Mouse (Mus musculus) myocyte (in vitro differentiated cells): ENCODE measurements at regions not wholly inside any gene's neighbourhood (a gene's known extent, or its start where the extent isn't known, plus 50 kb on each side); places are given as distances from the start of the nearest gene placed in this dataset.
A peak's percentile ranks its signal among the peaks of the same experiment; 100 is the strongest.

Source experiments
- H3K27me3 ChIP-seq: one replicate; pipeline ENCODE4 v1.6.1; 2011; ENCODE audit not compliant: control insufficient read depth, insufficient read depth, insufficient read length
- H3K36me3 ChIP-seq: one replicate; pipeline ENCODE4 v1.6.1; 2011; ENCODE audit not compliant: control insufficient read depth, insufficient read depth
- H3K4me2 ChIP-seq: one replicate; pipeline ENCODE4 v1.6.1; 2011; ENCODE audit warnings: low read depth, control low read depth
- H3K4me3 ChIP-seq: one replicate; pipeline ENCODE4 v1.5.1; 2011; ENCODE audit warnings: mild to moderate bottlenecking, control low read depth, moderate library complexity
- H3K79me2 ChIP-seq: one replicate; pipeline ENCODE4 v1.6.1; 2011; ENCODE audit not compliant: control insufficient read depth, insufficient read depth
- H3ac ChIP-seq: one replicate; pipeline ENCODE4 v1.6.1; 2011; ENCODE audit not compliant: control insufficient read depth, insufficient read length
- CEBPB ChIP-seq: IDR thresholded peaks from 2 replicates; pipeline ENCODE4 v1.6.1; 2011; ENCODE audit warnings: mild to moderate bottlenecking, moderate library complexity; ENCODE audit not compliant: poor library complexity, insufficient read depth, severe bottlenecking
- E2F4 ChIP-seq: IDR thresholded peaks from one replicate; pipeline ENCODE4 v1.6.1; 2011; ENCODE audit warnings: mild to moderate bottlenecking, control low read depth, moderate library complexity; ENCODE audit not compliant: insufficient read depth
- MAX ChIP-seq: IDR thresholded peaks from one replicate; pipeline ENCODE4 v1.6.1; 2011; ENCODE audit warnings: low read depth, mild to moderate bottlenecking, control low read depth
- MYOD1 ChIP-seq, 3 experiments: IDR thresholded peaks; one replicate each; pipeline ENCODE4 v1.6.1; 2011; ENCODE audit warnings: control low read depth in 2 of 3, low read depth in 2 of 3, mild to moderate bottlenecking in 2 of 3, moderate library complexity in 1 of 3; ENCODE audit not compliant: insufficient read length in 2 of 3, control insufficient read depth in 1 of 3
- MYOG ChIP-seq, 3 experiments: IDR thresholded peaks; one replicate each; pipeline ENCODE4 v1.6.1; 2011; ENCODE audit warnings: control low read depth in 2 of 3, low read depth in 2 of 3, mild to moderate bottlenecking in 2 of 3; ENCODE audit not compliant: insufficient read length in 2 of 3, control insufficient read depth in 1 of 3, insufficient read depth in 1 of 3
- POLR2A ChIP-seq: IDR thresholded peaks from one replicate; pipeline ENCODE4 v1.6.1; 2011; ENCODE audit warnings: low read depth, mild to moderate bottlenecking, control low read depth, moderate library complexity; ENCODE audit not compliant: insufficient read length
- POLR2AphosphoS2 ChIP-seq: IDR thresholded peaks from one replicate; pipeline ENCODE4 v1.6.1; 2011; ENCODE audit warnings: low read depth, control low read depth; ENCODE audit not compliant: insufficient read length
- REST ChIP-seq: IDR thresholded peaks from one replicate; pipeline ENCODE4 v1.6.1; 2011; ENCODE audit warnings: mild to moderate bottlenecking, control low read depth, moderate library complexity; ENCODE audit not compliant: insufficient read depth, insufficient read length
- SRF ChIP-seq: IDR thresholded peaks from one replicate; pipeline ENCODE4 v1.6.1; 2011; ENCODE audit warnings: low read depth; ENCODE audit not compliant: control insufficient read depth, insufficient read length
- TCF12 ChIP-seq: IDR thresholded peaks from one replicate; pipeline ENCODE4 v1.6.1; 2011; ENCODE audit warnings: mild to moderate bottlenecking, control low read depth; ENCODE audit not compliant: poor library complexity, insufficient read depth, severe bottlenecking
- TCF3 ChIP-seq: IDR thresholded peaks from one replicate; pipeline ENCODE4 v1.6.1; 2011; ENCODE audit warnings: low read depth, control low read depth; ENCODE audit not compliant: insufficient read length
- USF1 ChIP-seq: IDR thresholded peaks from one replicate; pipeline ENCODE4 v1.6.1; 2011; ENCODE audit warnings: low read depth, mild to moderate bottlenecking, control low read depth, moderate library complexity

DNA sequence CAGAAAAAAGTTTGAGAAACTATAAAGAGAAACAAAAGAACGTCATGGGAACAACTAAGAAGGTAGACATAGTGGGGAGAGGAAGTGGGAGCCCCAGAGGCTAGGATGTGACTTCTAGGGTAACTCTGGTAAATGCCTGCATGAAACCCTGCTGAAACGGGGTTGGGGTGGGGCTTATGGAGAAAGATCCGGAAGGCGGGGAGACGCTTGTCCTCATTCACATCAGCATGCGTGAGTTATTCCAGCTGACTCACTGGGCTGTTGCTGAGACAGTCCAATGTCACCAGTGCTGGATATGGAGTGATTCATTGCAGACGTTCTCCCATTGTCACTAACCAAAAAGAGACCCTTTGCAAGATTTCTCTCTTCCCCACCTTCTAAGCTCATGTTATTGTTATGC lies 198.2 kb downstream of the Mreg start:
- TF ChIP-seq MAX (no peak), MYOG (IDR thresholded peaks at IDR 0.05; ENCODE audit: control insufficient read depth in 1 of 3, insufficient read depth in 1 of 3, insufficient read length in 2 of 3, low read depth in 2 of 3) (no peak), SRF (no peak), CEBPB (no peak), E2F4 (no peak), TCF3 (no peak), POLR2AphosphoS2 (no peak), POLR2A (no peak), MYOD1 (IDR thresholded peaks at IDR 0.05; ENCODE audit: control insufficient read depth in 1 of 3, insufficient read length in 2 of 3, low read depth in 2 of 3) (no peak), REST (no peak), TCF12 (no peak), USF1 (no peak)
- no peak overlapping the region for H3ac ChIP-seq
- no peaks in the 10 kb centered on the region for H3K36me3 ChIP-seq
- H3K27me3 ChIP-seq = no peaks in the 10 kb centered on the region
- H3K4me2 ChIP-seq = peak overlapping the region; percentile 53
- H3K79me2 ChIP-seq = no peaks in the 10 kb centered on the region
- H3K4me3 ChIP-seq = no peak overlapping the region

DNA sequence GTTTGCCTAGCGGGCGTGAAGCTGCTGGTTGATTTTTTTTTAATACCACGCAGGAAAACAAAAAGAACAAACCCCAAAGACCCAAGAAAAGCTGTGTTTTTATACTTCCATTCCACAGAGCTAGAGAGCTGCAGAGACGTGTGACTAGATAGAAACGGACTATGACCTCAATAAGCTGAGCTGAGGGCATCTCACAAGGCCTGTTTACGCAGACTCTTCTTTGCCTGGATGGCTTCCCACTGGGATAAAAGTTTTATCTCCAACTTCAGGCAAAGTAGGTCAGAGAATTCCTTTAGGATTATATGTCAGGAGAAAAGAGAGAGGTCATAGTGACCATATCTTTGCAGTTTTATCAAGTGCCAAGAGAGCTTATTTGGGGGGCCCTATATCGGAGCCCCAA lies 199.4 kb downstream of the Mreg start:
- Histone ChIP-seq H3K27me3 (no peaks in the 10 kb centered on the region), H3ac (no peak overlapping the region), H3K4me3 (no peak overlapping the region), H3K36me3 (no peaks in the 10 kb centered on the region), H3K4me2 (no peak overlapping the region), H3K79me2 (no peaks in the 10 kb centered on the region)
- no peak for TF ChIP-seq TCF3
- TF ChIP-seq E2F4 = no peak
- TF ChIP-seq POLR2A = no peak
- no peak for TF ChIP-seq TCF12
- no peak for TF ChIP-seq SRF
- no peak for TF ChIP-seq REST
- no peak for TF ChIP-seq MYOG (IDR thresholded peaks at IDR 0.05; ENCODE audit: control insufficient read depth in 1 of 3, insufficient read depth in 1 of 3, insufficient read length in 2 of 3, low read depth in 2 of 3)
- TF ChIP-seq MYOD1 (IDR thresholded peaks at IDR 0.05; ENCODE audit: control insufficient read depth in 1 of 3, insufficient read length in 2 of 3, low read depth in 2 of 3) = no peak
- no peak for TF ChIP-seq POLR2AphosphoS2
- no peak for TF ChIP-seq MAX
- TF ChIP-seq USF1 = no peak

- TF ChIP-seq MAX = no peak
- TF ChIP-seq SRF = no peak
- no peak for TF ChIP-seq CEBPB
- Histone ChIP-seq H3ac (no peak overlapping the region), H3K36me3 (no peaks in the 10 kb centered on the region), H3K4me3 (no peak overlapping the region), H3K27me3 (no peaks in the 10 kb centered on the region), H3K4me2 (no peak overlapping the region), H3K79me2 (no peaks in the 10 kb centered on the region)
Measured at GRCm38 (mm10) chr1:72009270-72009928, 202.7 kb downstream of the Mreg start.

- no peak overlapping the region for H3ac ChIP-seq
- H3K27me3 ChIP-seq = no peaks in the 10 kb centered on the region
- no peak overlapping the region for H3K4me3 ChIP-seq
- H3K79me2 ChIP-seq = no peaks in the 10 kb centered on the region
- TF ChIP-seq USF1 (no peak), REST (no peak), MYOD1 (IDR thresholded peaks at IDR 0.05; ENCODE audit: control insufficient read depth in 1 of 3, insufficient read length in 2 of 3, low read depth in 2 of 3) (no peak), MAX (no peak)
- no peak overlapping the region for H3K4me2 ChIP-seq
- no peaks in the 10 kb centered on the region for H3K36me3 ChIP-seq
Measured at GRCm38 (mm10) chr1:72006696-72007291, 205.3 kb downstream of the Mreg start.

- no peak overlapping the region for H3ac ChIP-seq
- H3K27me3 ChIP-seq = no peaks in the 10 kb centered on the region
- H3K4me3 ChIP-seq = no peak overlapping the region
- H3K4me2 ChIP-seq = no peak overlapping the region
- no peaks in the 10 kb centered on the region for H3K79me2 ChIP-seq
- no peaks in the 10 kb centered on the region for H3K36me3 ChIP-seq
- TF ChIP-seq MYOD1 (IDR thresholded peaks at IDR 0.05; ENCODE audit: control insufficient read depth in 1 of 3, insufficient read length in 2 of 3, low read depth in 2 of 3) = no peak
- TF ChIP-seq E2F4 = no peak
- no peak for TF ChIP-seq MAX
- no peak for TF ChIP-seq USF1
- no peak for TF ChIP-seq POLR2A
- TF ChIP-seq POLR2AphosphoS2 = no peak
- TF ChIP-seq TCF12 = no peak
- no peak for TF ChIP-seq MYOG (IDR thresholded peaks at IDR 0.05; ENCODE audit: control insufficient read depth in 1 of 3, insufficient read depth in 1 of 3, insufficient read length in 2 of 3, low read depth in 2 of 3)
- no peak for TF ChIP-seq TCF3
- TF ChIP-seq SRF = no peak
- no peak for TF ChIP-seq REST
- TF ChIP-seq CEBPB = no peak
Measured at GRCm38 (mm10) chr1:72005956-72006355, 206.2 kb downstream of the Mreg start.
